Mouse (Mus musculus) embryonic stem cell, embryonic (primary cell): ENCODE measurements around the gene Mex3a.

Experiments used
- CTCF ChIA-PET, 4 experiments: fragments of 300-600 bp in 2 of 4; fragments of 350-600 bp in 2 of 4; sonication (Branson Sonifier 250); formaldehyde crosslinking; loops; one replicate each; lab custom pipeline; 2022; ENCODE audit warnings: inconsistent platforms in 2 of 4; lab: Charles Lee
- POLR2A ChIA-PET, 4 experiments: fragments of 300-600 bp in 2 of 4; fragments of 350-600 bp in 2 of 4; sonication (Branson Sonifier 250); formaldehyde crosslinking; loops; one replicate each; lab custom pipeline; 2022; ENCODE audit warnings: antibody characterized with exemption in 4 of 4, inconsistent platforms in 1 of 4; lab: Charles Lee

The Mex3a gene

GRCm38 (mm10) chr3:88570341-88570740, 38.1 kb downstream of the Mex3a start:
- ChIA-PET POLR2A (interaction anchor here (0.6 to 69.6 kb wide), 71 partner anchors 1 to 289 kb away, joined by 3 to 2954 read pairs (median 5); partner anchors contain the start of genes Lamtor2 (in 3 of the 4), Mex3a (in 3 of the 4), Pmf1 (in 3 of the 4) and Rab25 (in 3 of the 4)), CTCF (interaction anchor here in 2 of 4 experiments (0.7 to 2.8 kb wide), 4 partner anchors 16 to 82 kb away, joined by 3 to 12 read pairs (median 4); partner anchors contain the start of genes Ubqln4 (in 2 of the 2) and Lamtor2 (in 1 of the 2))

GRCm38 (mm10) chr3:88571856-88572255, 39.7 kb downstream of the Mex3a start:
- ChIA-PET POLR2A (interaction anchor here (0.6 to 69.6 kb wide), 91 partner anchors 2 to 666 kb away, joined by 3 to 2954 read pairs (median 7); partner anchors contain the start of genes Smg5 (in 4 of the 4), Tmem79 (in 4 of the 4), Lamtor2 (in 3 of the 4) and Lmna (in 3 of the 4)), CTCF (interaction anchor here (0.8 to 2.8 kb wide), 15 partner anchors 9 to 105 kb away, joined by 3 to 12 read pairs (median 4); partner anchors contain the start of genes Lamtor2 (in 1 of the 4), Mex3a (in 1 of the 4) and Ubqln4 (in 1 of the 4))

DNA sequence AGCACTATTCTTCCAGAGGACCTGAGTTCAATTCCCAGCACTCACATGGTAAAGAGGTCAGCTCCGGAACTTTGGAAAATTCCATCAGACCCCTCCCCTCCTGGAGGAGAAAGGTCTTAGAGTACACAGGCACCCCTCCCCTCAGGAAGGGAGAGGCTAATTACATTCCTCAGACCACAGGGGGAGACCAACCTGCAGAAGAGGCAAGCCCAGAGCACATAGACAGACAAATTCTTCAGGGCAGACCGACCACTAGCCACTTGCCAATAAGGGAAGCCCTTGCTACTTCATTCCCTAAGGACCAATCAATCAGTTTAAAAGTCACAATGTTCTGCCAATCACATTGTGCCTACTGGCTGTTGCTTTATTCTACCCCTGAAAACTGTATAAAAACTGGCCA, 40.6 kb downstream of the Mex3a start:
- ChIA-PET CTCF (interaction anchor here in 2 of 4 experiments (1.2 to 2.8 kb wide), 9 partner anchors 11 to 106 kb away, joined by 3 to 12 read pairs (median 5); partner anchors contain the start of genes Lamtor2 (in 1 of the 2) and Ubqln4 (in 1 of the 2)), POLR2A (interaction anchor here (0.6 to 69.6 kb wide), 72 partner anchors 3 to 1675 kb away, joined by 3 to 2954 read pairs (median 8); partner anchors contain the start of genes Lamtor2 (in 4 of the 4), Mex3a (in 3 of the 4), Smg5 (in 3 of the 4) and Tmem79 (in 3 of the 4))

DNA sequence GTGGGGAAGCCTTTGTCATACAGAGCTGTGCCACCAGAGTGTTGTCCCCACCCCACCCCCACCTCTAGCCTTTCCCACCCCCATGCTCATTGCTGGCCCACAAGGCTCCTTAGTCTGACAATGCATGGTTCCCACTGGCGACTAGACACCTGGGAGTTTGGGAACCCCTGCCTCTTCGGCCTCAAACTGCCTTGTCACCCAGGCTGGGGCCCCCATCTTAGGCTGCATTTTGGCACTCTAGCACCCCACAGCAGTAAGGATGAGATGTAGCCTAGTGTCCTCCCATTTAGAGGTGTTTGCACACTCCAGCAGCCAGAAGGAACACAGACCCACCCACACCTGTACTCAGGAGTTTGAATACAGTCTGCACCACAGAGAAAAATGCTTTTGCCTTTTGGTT, 41.6 kb downstream of the Mex3a start:
- ChIA-PET CTCF (interaction anchor here in 1 of 4 experiments (1.2 to 2.8 kb wide), 3 partner anchors 12 to 18 kb away, joined by 4 to 12 read pairs (median 7); no protein-coding TSS in a partner anchor), POLR2A (interaction anchor here (0.7 to 69.6 kb wide), 39 partner anchors 4 to 653 kb away, joined by 3 to 2954 read pairs (median 10); partner anchors contain the start of genes Lamtor2 (in 4 of the 4), Ubqln4 (in 3 of the 4), Arhgef2 (in 2 of the 4) and Khdc4 (in 2 of the 4))

DNA sequence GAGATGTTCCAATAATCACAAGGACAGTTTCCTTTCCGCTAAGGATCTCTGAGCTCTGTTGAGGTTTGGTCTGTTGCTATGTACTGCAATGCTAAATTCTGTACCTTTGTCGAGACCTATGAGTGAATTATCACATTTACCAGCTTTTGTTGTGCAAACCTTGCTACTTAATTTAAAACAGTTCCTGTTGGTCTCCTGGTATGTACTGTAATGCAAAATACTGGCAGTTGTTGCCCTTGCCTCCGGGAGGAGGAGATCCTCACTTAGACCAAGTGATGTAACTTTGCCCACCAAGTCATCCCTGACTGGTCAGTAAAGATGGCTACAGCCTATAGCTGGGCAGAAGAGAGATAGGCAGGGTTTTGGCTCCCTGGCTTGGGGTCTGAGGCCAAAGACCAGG, 43.3 kb downstream of the Mex3a start, which contains the start of gene Ssr2:
Gene Ssr2, plus strand, starts transcription at position 337 of the 400 bp plus-strand sequence.
- ChIA-PET CTCF (interaction anchor here (0.6 to 1.6 kb wide), 9 partner anchors 13 to 693 kb away, joined by 3 to 5 read pairs (median 3); no protein-coding TSS in a partner anchor), POLR2A (interaction anchor here (0.6 to 69.6 kb wide), 86 partner anchors 5 to 512 kb away, joined by 3 to 2954 read pairs (median 5); partner anchors contain the start of genes Ubqln4 (in 4 of the 4), Lamtor2 (in 3 of the 4), Lmna (in 3 of the 4) and Rab25 (in 3 of the 4))

DNA sequence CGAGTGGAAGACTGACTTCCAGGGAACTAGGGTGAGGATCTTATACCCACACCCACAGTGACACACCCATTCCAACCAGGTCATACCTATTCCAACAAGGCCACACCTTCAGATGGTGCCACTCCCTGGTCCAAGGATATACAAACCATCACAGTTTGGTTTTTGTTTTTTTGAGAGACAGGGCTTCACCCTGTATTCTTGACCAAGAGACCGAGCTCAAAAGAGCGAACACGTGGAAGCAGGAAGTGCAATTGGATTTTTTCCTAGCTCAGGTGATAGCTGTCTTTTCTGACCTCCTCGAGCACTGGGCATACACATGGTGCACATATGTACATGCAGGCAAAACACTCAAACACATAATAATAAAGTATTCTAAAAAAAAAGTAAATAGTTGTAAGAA, 45.7 kb downstream of the Mex3a start:
- CTCF ChIA-PET = interaction anchor here in 1 of 4 experiments (0.7 to 1.1 kb wide), 2 partner anchors 10 to 25 kb away, joined by 3 read pairs; no protein-coding TSS in a partner anchor
- POLR2A ChIA-PET = interaction anchor here (0.6 to 69.6 kb wide), 42 partner anchors 7 to 1444 kb away, joined by 3 to 2954 read pairs (median 6); partner anchors contain the start of genes Lamtor2 (in 4 of the 4), Ubqln4 (in 4 of the 4), Arhgef2 (in 2 of the 4) and Rab25 (in 2 of the 4)

DNA sequence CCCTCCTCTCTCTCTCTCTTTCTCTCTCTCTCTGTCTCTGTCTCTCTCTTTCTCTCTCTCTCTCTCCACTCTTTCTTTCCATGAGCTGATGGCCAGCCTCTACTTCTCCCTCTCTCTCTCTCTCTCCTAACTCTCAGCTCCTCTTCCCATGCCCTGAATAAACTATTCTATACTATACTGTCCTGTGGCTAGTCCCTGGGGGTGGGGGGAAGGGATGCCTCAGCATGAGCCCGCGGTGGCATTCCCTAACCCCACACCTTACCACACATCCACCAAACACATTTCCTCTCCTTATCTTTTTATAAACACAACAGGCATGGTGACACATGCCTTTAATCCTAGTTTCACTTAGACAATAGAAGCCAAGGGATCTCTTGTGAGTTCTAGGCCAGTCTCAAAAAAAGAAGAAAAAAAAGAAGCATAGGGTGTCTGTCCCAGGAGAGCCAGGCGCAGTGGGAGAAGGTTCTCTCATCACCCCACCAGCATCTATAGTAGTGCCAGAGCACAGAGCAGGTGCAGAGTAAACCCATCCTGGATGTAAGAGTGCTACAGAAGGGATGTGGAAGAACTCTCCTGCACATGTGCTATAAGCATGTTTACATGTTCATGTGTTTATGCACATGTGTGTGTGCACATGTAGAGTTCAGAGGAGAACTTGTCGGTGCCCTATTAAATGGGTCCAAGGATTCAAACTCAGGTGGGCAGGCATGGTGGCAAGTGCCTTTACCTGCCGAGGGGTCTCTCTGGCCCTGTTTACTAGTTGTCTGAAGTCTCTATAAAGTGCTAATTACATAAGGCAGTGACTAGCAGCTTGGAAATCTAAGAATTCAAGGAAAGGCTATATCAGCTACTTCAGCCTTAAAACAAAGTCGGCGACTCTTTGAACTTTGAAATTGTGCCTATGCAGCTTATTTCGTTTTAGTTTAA, 46.6 kb downstream of the Mex3a start:
- CTCF ChIA-PET = interaction anchor here in 2 of 4 experiments (0.6 to 1.1 kb wide), 3 partner anchors 11 to 26 kb away, joined by 3 read pairs; partner anchors contain the start of gene Lamtor2 (in 1 of the 2)
- POLR2A ChIA-PET = interaction anchor here (0.6 to 69.6 kb wide), 40 partner anchors 8 to 1443 kb away, joined by 3 to 2954 read pairs (median 6); partner anchors contain the start of genes Lamtor2 (in 3 of the 4), Ubqln4 (in 3 of the 4), Arhgef2 (in 2 of the 4) and Rab25 (in 2 of the 4)

DNA sequence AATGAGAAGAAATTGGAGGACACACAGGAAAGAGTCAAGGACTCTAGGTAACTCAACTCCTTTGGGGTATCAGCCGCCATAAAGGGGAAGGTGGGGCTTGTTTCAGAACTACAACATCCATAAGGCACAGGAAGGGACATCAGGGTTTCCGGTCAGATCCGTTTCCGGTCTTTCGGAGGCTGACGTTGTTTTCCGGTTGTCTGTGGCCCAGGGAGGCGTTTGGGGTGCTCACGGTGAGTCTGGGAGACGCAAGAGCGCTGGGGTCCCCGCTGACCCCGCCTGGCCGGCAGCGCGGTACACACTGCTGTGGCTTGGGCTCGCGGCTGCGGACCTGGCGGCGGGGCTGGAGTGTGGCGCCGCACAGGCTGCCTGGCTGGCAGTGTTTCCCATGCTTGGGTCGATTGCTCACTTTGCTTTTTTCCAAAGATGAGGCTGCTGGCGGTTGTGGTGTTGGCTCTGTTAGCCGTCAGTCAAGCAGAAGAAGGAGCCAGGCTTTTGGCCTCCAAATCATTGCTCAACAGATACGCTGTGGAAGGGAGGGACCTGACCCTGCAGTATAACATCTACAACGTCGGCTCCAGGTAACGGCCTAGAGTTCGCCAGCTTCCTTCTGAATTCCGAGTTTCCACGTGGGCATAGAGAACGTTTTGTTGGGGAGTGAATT, 47.4 kb downstream of the Mex3a start:
- ChIA-PET CTCF (interaction anchor here in 2 of 4 experiments (0.6 to 1.5 kb wide), 2 partner anchors 25 to 27 kb away, joined by 3 read pairs; partner anchors contain the start of gene Lamtor2 (in 1 of the 2)), POLR2A (interaction anchor here in 3 of 4 experiments (1.4 to 69.6 kb wide), 19 partner anchors 9 to 244 kb away, joined by 4 to 2954 read pairs (median 11); partner anchors contain the start of genes Lamtor2 (in 3 of the 3), Ubqln4 (in 3 of the 3), Arhgef2 (in 2 of the 3) and Lmna (in 1 of the 3))

- POLR2A ChIA-PET = interaction anchor here (0.6 to 69.6 kb wide), 52 partner anchors 9 to 796 kb away, joined by 3 to 2954 read pairs (median 5); partner anchors contain the start of genes Ssr2 (in 4 of the 4), Arhgef2 (in 2 of the 4), Lamtor2 (in 2 of the 4) and Rab25 (in 2 of the 4)
- CTCF ChIA-PET = interaction anchor here (0.6 to 3.3 kb wide), 13 partner anchors 13 to 56 kb away, joined by 3 to 11 read pairs (median 5); partner anchors contain the start of genes Lamtor2 (in 1 of the 4) and Ubqln4 (in 1 of the 4)
Measured at GRCm38 (mm10) chr3:88585769-88586168, 53.6 kb downstream of the Mex3a start.

DNA sequence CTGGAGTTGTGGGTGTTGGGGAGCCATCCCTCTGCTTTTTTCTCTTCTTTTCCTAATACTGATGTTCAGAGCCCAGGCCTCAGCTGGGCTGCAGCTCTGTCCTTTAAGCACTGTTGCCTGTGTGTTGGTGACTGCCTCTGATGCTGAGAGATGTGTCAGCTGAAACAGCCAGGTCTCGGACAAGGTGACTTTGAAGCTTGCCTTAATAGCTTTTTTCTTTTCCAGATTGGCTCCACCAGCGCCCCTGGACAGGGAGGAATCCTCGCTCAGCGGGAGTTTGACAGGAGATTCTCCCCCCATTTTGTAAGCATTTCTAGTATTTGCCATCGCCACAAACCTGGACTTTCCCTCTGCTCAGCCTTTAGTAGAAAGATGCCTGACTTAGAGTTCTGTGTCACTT, 54.4 kb downstream of the Mex3a start:
- ChIA-PET CTCF (interaction anchor here (0.6 to 3.3 kb wide), 14 partner anchors 12 to 505 kb away, joined by 3 to 11 read pairs (median 4); partner anchors contain the start of genes Lamtor2 (in 1 of the 4), Lmna (in 1 of the 4) and Ubqln4 (in 1 of the 4)), POLR2A (interaction anchor here (0.6 to 69.6 kb wide), 56 partner anchors 10 to 409 kb away, joined by 3 to 2954 read pairs (median 5); partner anchors contain the start of genes Ssr2 (in 4 of the 4), Rab25 (in 3 of the 4), Arhgef2 (in 2 of the 4) and Lamtor2 (in 2 of the 4))

DNA sequence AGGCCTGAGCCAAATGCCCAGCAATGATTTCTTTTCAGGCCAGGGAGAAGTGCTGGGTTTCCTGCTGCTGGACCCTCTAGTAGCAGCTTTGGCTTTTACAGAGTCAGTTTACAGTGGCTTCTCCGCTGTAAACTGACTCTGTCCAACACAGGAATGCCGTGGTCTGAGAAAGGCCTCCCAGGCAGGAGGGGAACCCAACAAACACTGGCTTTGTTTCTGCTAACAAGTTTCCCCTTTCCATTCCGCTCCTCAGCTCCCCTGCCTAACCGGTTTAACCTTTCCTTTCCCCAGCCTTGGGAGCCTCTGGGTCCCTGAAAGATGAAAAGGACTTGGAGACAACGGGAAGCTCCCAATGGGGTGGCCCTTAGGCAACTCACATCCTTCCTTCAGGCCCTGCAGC, 58.1 kb downstream of the Mex3a start:
- ChIA-PET POLR2A (interaction anchor here (0.6 to 63.4 kb wide), 35 partner anchors 9 to 778 kb away, joined by 3 to 2954 read pairs (median 5); partner anchors contain the start of genes Ssr2 (in 4 of the 4), Lamtor2 (in 3 of the 4), Ubqln4 (in 2 of the 4) and Khdc4 (in 1 of the 4)), CTCF (interaction anchor here in 3 of 4 experiments (0.7 to 5.0 kb wide), 9 partner anchors 13 to 183 kb away, joined by 3 to 40 read pairs (median 6); partner anchors contain the start of gene Arhgef2 (in 1 of the 3))
